Mouse (Mus musculus): ENCODE data around the gene Kcnma1.

GRCm38 (mm10) chr14:23555647-23556046 is 458.6 kb downstream of the Kcnma1 start:
- TF ChIP-seq RCOR1 (IDR thresholded peaks at IDR 0.05; ENCODE audit: low read depth, low read length) (no peak), POLR2A (IDR thresholded peaks at IDR 0.05; ENCODE audit: control insufficient read depth in 1 of 2, insufficient read depth in 1 of 2, low read depth in 1 of 2, low read length in 2 of 2, poor library complexity in 1 of 2) (no peak), TCF12 (IDR thresholded peaks at IDR 0.05; ENCODE audit: low read depth, low read length) (no peak), MAX (IDR thresholded peaks at IDR 0.05; ENCODE audit: low read length) (no peak), NRF1 (IDR thresholded peaks at IDR 0.05; ENCODE audit: insufficient read depth, low read depth, low read length, poor library complexity, severe bottlenecking) (no peak), CHD1 (IDR thresholded peaks at IDR 0.05; ENCODE audit: low read depth, low read length) (no peak), GATA1 (IDR thresholded peaks at IDR 0.05; ENCODE audit: low read depth, low read length) (no peak), MAZ (IDR thresholded peaks at IDR 0.05; ENCODE audit: low read depth, low read length) (no peak), SIN3A (IDR thresholded peaks at IDR 0.05; ENCODE audit: low read length) (no peak)

All from MEL (cell line).